Mouse (Mus musculus): ENCODE data around the gene Slc50a1. TPM values are rescaled to one million over a fixed set of nuclear protein-coding genes. Genes with fewer than 3 reads are reported as not detected.

Gene Slc50a1
- total and polyA plus RNA-seq, 2 experiments from 2014 or later = 33.7 to 50.7 TPM

DNA sequence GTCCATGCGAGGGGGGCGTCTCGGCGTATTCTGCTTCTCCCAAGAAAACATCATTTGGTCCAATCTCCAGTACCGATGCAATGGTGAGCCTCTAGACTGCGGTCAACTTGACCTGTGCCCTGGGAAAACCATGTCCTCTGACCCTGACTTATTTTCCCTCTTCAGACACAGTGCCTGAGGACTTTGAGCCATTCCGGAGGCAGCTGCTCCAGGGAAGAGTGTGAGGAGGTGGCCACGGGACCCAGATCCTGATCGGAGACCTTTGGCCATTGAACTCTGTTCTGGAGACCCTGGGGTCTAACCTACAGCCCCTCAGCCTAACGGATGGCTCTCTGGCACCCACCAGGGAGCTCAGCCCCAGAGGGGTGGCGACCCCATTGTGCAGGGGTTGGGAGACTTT lies 44.0 kb downstream of the Slc50a1 start:
- DNase-seq (ENCODE audit: low spot score) (no peak), ATAC-seq (ENCODE audit: insufficient read depth, low read depth) (no peak)
- Histone ChIP-seq H3K9me3 (replicated peaks; ENCODE audit: control insufficient read depth, low read length) (no peaks in the 10 kb centered on the region), H3K27me3 (ENCODE audit: control insufficient read depth, insufficient read depth, low read length) (peaks cover 21% of the 10 kb centered on the region; the same call in 1 of the 2 replicates), H3K36me3 (replicated peaks; ENCODE audit: control insufficient read depth, insufficient read depth, low read length) (no peaks in the 10 kb centered on the region), H3K4me2 (ENCODE audit: low read depth, low read length) (no peak overlapping the region), H3K9ac (replicated peaks; ENCODE audit: low read depth, low read length) (no peak overlapping the region), H3K4me3 (ENCODE audit: low read depth, low read length) (no peak overlapping the region), H3K4me1 (ENCODE audit: control insufficient read depth, insufficient read depth) (peaks cover 11% of the 10 kb centered on the region), H3K27ac (ENCODE audit: low read depth) (no peak overlapping the region)
- TF ChIP-seq CTCF (IDR thresholded peaks at IDR 0.05; ENCODE audit: low read depth) (no peak), EP300 (IDR thresholded peaks at IDR 0.05; ENCODE audit: low read depth) (no peak)
- WGBS = 64% methylated on average over 11 of the region's 11 CpGs

GRCm38 (mm10) chr3:89225918-89226317 lies 44.5 kb downstream of the Slc50a1 start:
- WGBS = 76% methylated on average over 4 of the region's 4 CpGs
- no peak overlapping the region for H3K27ac ChIP-seq (ENCODE audit: low read depth)
- no peak overlapping the region for H3K4me3 ChIP-seq (ENCODE audit: low read depth, low read length)
- H3K9me3 ChIP-seq (replicated peaks; ENCODE audit: control insufficient read depth, low read length) = no peaks in the 10 kb centered on the region
- TF ChIP-seq EP300 (IDR thresholded peaks at IDR 0.05; ENCODE audit: low read depth) (no peak), CTCF (IDR thresholded peaks at IDR 0.05; ENCODE audit: low read depth) (no peak)
- no peak overlapping the region for H3K9ac ChIP-seq (replicated peaks; ENCODE audit: low read depth, low read length)
- H3K4me1 ChIP-seq (ENCODE audit: control insufficient read depth, insufficient read depth) = peaks cover 11% of the 10 kb centered on the region
- DNase-seq (ENCODE audit: low spot score) (no peak), ATAC-seq (ENCODE audit: insufficient read depth, low read depth) (no peak)
- H3K27me3 ChIP-seq (ENCODE audit: control insufficient read depth, insufficient read depth, low read length) = peaks cover 21% of the 10 kb centered on the region; the same call in 1 of the 2 replicates
- no peaks in the 10 kb centered on the region for H3K36me3 ChIP-seq (replicated peaks; ENCODE audit: control insufficient read depth, insufficient read depth, low read length)
- H3K4me2 ChIP-seq (ENCODE audit: low read depth, low read length) = no peak overlapping the region

DNA sequence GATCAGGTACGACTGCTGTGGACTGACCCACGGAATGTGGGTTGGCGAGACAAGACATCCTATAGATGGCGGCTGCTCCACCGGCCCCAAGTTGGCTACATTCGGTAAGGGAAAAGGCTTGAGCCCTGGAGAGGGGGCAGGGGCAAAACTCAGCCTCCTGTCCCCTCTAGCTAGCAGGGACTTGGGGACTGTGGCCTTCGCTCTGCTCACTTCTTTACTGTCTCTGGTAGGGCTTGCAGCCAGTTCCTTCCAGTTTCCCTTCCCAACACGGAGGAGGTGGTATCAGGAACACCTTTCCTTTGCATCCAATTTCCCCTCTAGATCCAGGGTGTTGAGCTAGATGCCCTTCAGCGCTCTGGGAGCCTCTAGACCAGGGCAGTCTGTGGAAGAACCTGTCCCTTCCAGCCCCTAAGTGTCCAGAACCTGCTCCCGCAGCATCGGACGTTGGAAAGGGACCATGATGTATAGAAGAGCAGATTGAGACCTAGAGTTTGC lies 45.0 kb downstream of the Slc50a1 start:
- Histone ChIP-seq H3K27me3 (ENCODE audit: control insufficient read depth, insufficient read depth, low read length) (peaks cover 19% of the 10 kb centered on the region; the same call in 1 of the 2 replicates), H3K27ac (ENCODE audit: low read depth) (no peak overlapping the region), H3K9ac (replicated peaks; ENCODE audit: low read depth, low read length) (no peak overlapping the region), H3K4me1 (ENCODE audit: control insufficient read depth, insufficient read depth) (peaks cover 11% of the 10 kb centered on the region), H3K4me2 (ENCODE audit: low read depth, low read length) (no peak overlapping the region), H3K36me3 (replicated peaks; ENCODE audit: control insufficient read depth, insufficient read depth, low read length) (no peaks in the 10 kb centered on the region), H3K4me3 (ENCODE audit: low read depth, low read length) (no peak overlapping the region), H3K9me3 (replicated peaks; ENCODE audit: control insufficient read depth, low read length) (no peaks in the 10 kb centered on the region)
- TF ChIP-seq EP300 (IDR thresholded peaks at IDR 0.05; ENCODE audit: low read depth) = no peak
- WGBS = 75% methylated on average over 12 of the region's 12 CpGs
- ATAC-seq (ENCODE audit: insufficient read depth, low read depth) = no peak
- DNase-seq (ENCODE audit: low spot score) = no peak

- ATAC-seq (ENCODE audit: insufficient read depth, low read depth) (no peak), DNase-seq (ENCODE audit: low spot score) (no peak)
- no peak overlapping the region for H3K27ac ChIP-seq (ENCODE audit: low read depth)
- WGBS = 77% methylated on average over 11 of the region's 11 CpGs
- H3K4me2 ChIP-seq (ENCODE audit: low read depth, low read length) = no peak overlapping the region
- H3K9ac ChIP-seq (replicated peaks; ENCODE audit: low read depth, low read length) = no peak overlapping the region
- H3K36me3 ChIP-seq (replicated peaks; ENCODE audit: control insufficient read depth, insufficient read depth, low read length) = no peaks in the 10 kb centered on the region
- H3K4me3 ChIP-seq (ENCODE audit: low read depth, low read length) = no peak overlapping the region
- peaks cover 11% of the 10 kb centered on the region for H3K4me1 ChIP-seq (ENCODE audit: control insufficient read depth, insufficient read depth)
- peaks cover 15% of the 10 kb centered on the region; the same call in 1 of the 2 replicates for H3K27me3 ChIP-seq (ENCODE audit: control insufficient read depth, insufficient read depth, low read length)
- no peaks in the 10 kb centered on the region for H3K9me3 ChIP-seq (replicated peaks; ENCODE audit: control insufficient read depth, low read length)
- TF ChIP-seq CTCF (IDR thresholded peaks at IDR 0.05; ENCODE audit: low read depth) = no peak
- no peak for TF ChIP-seq EP300 (IDR thresholded peaks at IDR 0.05; ENCODE audit: low read depth)
Observed at GRCm38 (mm10) chr3:89224796-89225195, 45.6 kb downstream of the Slc50a1 start.

GRCm38 (mm10) chr3:89221167-89221566 lies 49.2 kb downstream of the Slc50a1 start:
- no peak for ATAC-seq (ENCODE audit: insufficient read depth, low read depth)
- H3K4me1 ChIP-seq (ENCODE audit: control insufficient read depth, insufficient read depth) = no peaks in the 10 kb centered on the region
- no peaks in the 10 kb centered on the region for H3K36me3 ChIP-seq (replicated peaks; ENCODE audit: control insufficient read depth, insufficient read depth, low read length)
- no peak overlapping the region for H3K4me3 ChIP-seq (ENCODE audit: low read depth, low read length)
- H3K27ac ChIP-seq (ENCODE audit: low read depth) = no peak overlapping the region
- TF ChIP-seq CTCF (IDR thresholded peaks at IDR 0.05; ENCODE audit: low read depth) (no peak), EP300 (IDR thresholded peaks at IDR 0.05; ENCODE audit: low read depth) (no peak)
- peaks cover 7% of the 10 kb centered on the region; the same call in 1 of the 2 replicates for H3K27me3 ChIP-seq (ENCODE audit: control insufficient read depth, insufficient read depth, low read length)
- DNase-seq (ENCODE audit: low spot score) = no peak
- no peaks in the 10 kb centered on the region for H3K9me3 ChIP-seq (replicated peaks; ENCODE audit: control insufficient read depth, low read length)
- no peak overlapping the region for H3K4me2 ChIP-seq (ENCODE audit: low read depth, low read length)
- H3K9ac ChIP-seq (replicated peaks; ENCODE audit: low read depth, low read length) = no peak overlapping the region
- WGBS = 72% methylated on average over 5 of the region's 5 CpGs

DNA sequence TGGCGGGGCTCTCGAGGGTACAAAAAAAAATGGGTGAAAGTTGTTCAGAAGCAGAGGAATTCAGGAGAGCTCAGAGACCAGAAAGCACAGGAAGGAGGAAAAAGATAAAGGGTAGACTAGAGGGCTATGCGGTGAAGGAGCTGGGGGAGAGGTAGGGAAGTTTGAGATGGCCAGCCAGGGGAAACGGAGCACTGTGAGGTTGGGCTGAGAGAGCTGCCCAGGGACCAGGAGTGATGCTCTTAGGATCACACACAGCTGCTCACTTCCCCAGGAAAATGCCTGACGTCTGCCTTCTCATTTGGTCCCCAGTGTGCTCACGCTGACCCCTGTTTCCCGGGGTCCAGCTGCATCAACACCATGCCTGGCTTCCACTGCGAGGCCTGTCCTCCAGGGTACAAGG lies 50.8 kb downstream of the Slc50a1 start:
- 22% methylated on average over 8 of the region's 8 CpGs for WGBS
- DNase-seq (ENCODE audit: low spot score) (no peak), ATAC-seq (ENCODE audit: insufficient read depth, low read depth) (no peak)
- no peaks in the 10 kb centered on the region for H3K27me3 ChIP-seq (ENCODE audit: control insufficient read depth, insufficient read depth, low read length)
- no peak overlapping the region for H3K9ac ChIP-seq (replicated peaks; ENCODE audit: low read depth, low read length)
- no peak overlapping the region for H3K4me3 ChIP-seq (ENCODE audit: low read depth, low read length)
- no peaks in the 10 kb centered on the region for H3K36me3 ChIP-seq (replicated peaks; ENCODE audit: control insufficient read depth, insufficient read depth, low read length)
- no peak overlapping the region for H3K4me2 ChIP-seq (ENCODE audit: low read depth, low read length)
- no peaks in the 10 kb centered on the region for H3K9me3 ChIP-seq (replicated peaks; ENCODE audit: control insufficient read depth, low read length)
- no peak overlapping the region for H3K27ac ChIP-seq (ENCODE audit: low read depth)
- 0 out of 2 replicates have a peak, but pooled peaks cover 4% of the 10 kb centered on the region for H3K4me1 ChIP-seq (ENCODE audit: control insufficient read depth, insufficient read depth)
- no peak for TF ChIP-seq CTCF (IDR thresholded peaks at IDR 0.05; ENCODE audit: low read depth)
- TF ChIP-seq EP300 (IDR thresholded peaks at IDR 0.05; ENCODE audit: low read depth) = no peak

Data from heart, postnatal 0 days (tissue).